Mouse (Mus musculus) midbrain, embryonic 10.5 days (tissue): ENCODE results near the gene Pknox1. TPM values are rescaled to one million over a fixed set of nuclear protein-coding genes. Genes with fewer than 3 reads are reported as not detected.
"Not testable (repeated sequence)": the region's sequence is repeated elsewhere in the genome, so short reads cannot be mapped to it uniquely, and the experiment has no call there.

Experiments
- DNase-seq: peaks from one replicate; pipeline ENCODE4 v3.0.0-alpha.2; 2017; ENCODE audit warnings: low spot score
- H3K27ac ChIP-seq: fragments of 300-500 bp; sonication (generic); replicated peaks from 2 replicates; pipeline ENCODE4 v1.5.1; 2016; ENCODE audit warnings: mild to moderate bottlenecking
- H3K27me3 ChIP-seq: fragments of 300-500 bp; sonication (generic); 2 replicates; pipeline ENCODE4 v1.6.1; 2016; ENCODE audit warnings: low read depth, mild to moderate bottlenecking; ENCODE audit not compliant: poor library complexity, severe bottlenecking
- H3K36me3 ChIP-seq: fragments of 300-500 bp; sonication (generic); 2 replicates; pipeline ENCODE4 v1.6.1; 2016; ENCODE audit warnings: mild to moderate bottlenecking, moderate library complexity
- H3K4me1 ChIP-seq: fragments of 300-500 bp; sonication (generic); 2 replicates; pipeline ENCODE4 v1.6.1; 2016
- H3K4me3 ChIP-seq: fragments of 300-500 bp; sonication (generic); 2 replicates; pipeline ENCODE4 v1.5.1; 2016; ENCODE audit warnings: mild to moderate bottlenecking, moderate library complexity
- H3K9me3 ChIP-seq: fragments of 300-500 bp; sonication (generic); replicated peaks from 2 replicates; pipeline ENCODE4 v1.6.1; 2016; ENCODE audit warnings: mild to moderate bottlenecking
- WGBS: fragments of 180-500 bp; shearing (Covaris S2); methylation state at CpG from one replicate; pipeline ENCODE4 v1.1.7; 2016; 5-methylcytosine and 5-hydroxymethylcytosine counted together
- polyA plus RNA-seq: library from polyadenylated mRNA; unstranded; fragments of >200 nt; fragmentation: Nextera tagmentation; extraction: Ambion mirVana; gene quantifications from 2 replicates; pipeline ENCODE4 v1.2.1, GENCODE M21; 2016

Gene Pknox1
- polyA plus RNA-seq, 1 experiment from 2014 or later = 17.5 TPM

GRCm38 (mm10) chr17:31535871-31536629 is 28.5 kb upstream of the Pknox1 start:
- peak overlapping the region; percentile 85 for H3K27ac ChIP-seq
- DNase-seq = peak; percentile 34
- H3K9me3 ChIP-seq = no peaks in the 10 kb centered on the region
- H3K4me3 ChIP-seq = peak overlapping the region; percentile 14; the same call in 1 of the 2 replicates
- H3K4me1 ChIP-seq = peaks cover 20% of the 10 kb centered on the region
- H3K27me3 ChIP-seq = no peaks in the 10 kb centered on the region
- WGBS = 50% methylated on average over 8 of the region's 8 CpGs
- H3K36me3 ChIP-seq = peaks cover 12% of the 10 kb centered on the region

GRCm38 (mm10) chr17:31540101-31540500 is 24.4 kb upstream of the Pknox1 start:
- Histone ChIP-seq H3K27me3 (no peaks in the 10 kb centered on the region), H3K27ac (no peak overlapping the region)
- WGBS = 73% methylated on average over 3 of the region's 3 CpGs

GRCm38 (mm10) chr17:31540809-31541459 is 23.6 kb upstream of the Pknox1 start:
- H3K9me3 ChIP-seq = no peaks in the 10 kb centered on the region
- H3K27ac ChIP-seq = 0 out of 2 replicates have a peak overlapping the region, but pooled peaks have one; percentile 28
- WGBS = 66% methylated on average over 4 of the region's 4 CpGs
- no peak overlapping the region for H3K4me3 ChIP-seq
- no peaks in the 10 kb centered on the region for H3K36me3 ChIP-seq
- no peak for DNase-seq
- no peaks in the 10 kb centered on the region for H3K27me3 ChIP-seq
- H3K4me1 ChIP-seq = peaks cover 14% of the 10 kb centered on the region

More at GRCm38 (mm10) chr17:31540101-31540500, 24.4 kb upstream of the Pknox1 start:
- no peak for DNase-seq
- H3K9me3 ChIP-seq = no peaks in the 10 kb centered on the region
- no peak overlapping the region for H3K4me3 ChIP-seq
- no peaks in the 10 kb centered on the region for H3K36me3 ChIP-seq
- peaks cover 22% of the 10 kb centered on the region for H3K4me1 ChIP-seq

GRCm38 (mm10) chr17:31541460-31541831 is 23.1 kb upstream of the Pknox1 start:
- no peak overlapping the region for H3K27ac ChIP-seq
- no peaks in the 10 kb centered on the region for H3K27me3 ChIP-seq
- H3K4me3 ChIP-seq = no peak overlapping the region
- WGBS = 71% methylated on average over 6 of the region's 6 CpGs
- H3K4me1 ChIP-seq = peaks cover 9% of the 10 kb centered on the region; the same call in 1 of the 2 replicates
- no peaks in the 10 kb centered on the region for H3K36me3 ChIP-seq
- DNase-seq = no peak
- no peaks in the 10 kb centered on the region for H3K9me3 ChIP-seq

- Histone ChIP-seq H3K27me3 (no peaks in the 10 kb centered on the region), H3K4me3 (no peak overlapping the region), H3K4me1 (peaks cover 21% of the 10 kb centered on the region), H3K36me3 (no peaks in the 10 kb centered on the region), H3K27ac (no peak overlapping the region), H3K9me3 (no peaks in the 10 kb centered on the region)
- 45% methylated on average over 6 of the region's 6 CpGs for WGBS
- DNase-seq = no peak
Measured at GRCm38 (mm10) chr17:31543574-31543973, 21.0 kb upstream of the Pknox1 start.

GRCm38 (mm10) chr17:31546444-31547196 is 17.9 kb upstream of the Pknox1 start:
- Histone ChIP-seq H3K4me1 (peaks cover 13% of the 10 kb centered on the region), H3K9me3 (no peaks in the 10 kb centered on the region), H3K36me3 (no peaks in the 10 kb centered on the region), H3K4me3 (no peak overlapping the region), H3K27me3 (no peaks in the 10 kb centered on the region), H3K27ac (no peak overlapping the region)
- 88% methylated on average over 9 of the region's 9 CpGs for WGBS
- DNase-seq = no peak

GRCm38 (mm10) chr17:31547974-31548373 is 16.6 kb upstream of the Pknox1 start:
- Histone ChIP-seq H3K36me3 (no peaks in the 10 kb centered on the region), H3K9me3 (no peaks in the 10 kb centered on the region), H3K27me3 (no peaks in the 10 kb centered on the region), H3K4me1 (peaks cover 12% of the 10 kb centered on the region), H3K4me3 (no peak overlapping the region), H3K27ac (peak overlapping the region; percentile 74)
- WGBS = 27% methylated on average over 3 of the region's 3 CpGs
- no peak for DNase-seq

- Histone ChIP-seq H3K27me3 (no peaks in the 10 kb centered on the region), H3K36me3 (no peaks in the 10 kb centered on the region), H3K9me3 (no peaks in the 10 kb centered on the region), H3K4me1 (peaks cover 12% of the 10 kb centered on the region), H3K4me3 (no peak overlapping the region), H3K27ac (no peak overlapping the region)
- no peak for DNase-seq
- WGBS = 75% methylated on average over 8 of the region's 8 CpGs
Measured at GRCm38 (mm10) chr17:31549389-31549788, 15.1 kb upstream of the Pknox1 start.

- not testable (repeated sequence) for H3K27ac ChIP-seq, H3K9me3 ChIP-seq, DNase-seq, H3K4me3 ChIP-seq, H3K27me3 ChIP-seq, H3K36me3 ChIP-seq
- 95% methylated on average over 23 of the region's 23 CpGs for WGBS
- H3K4me1 ChIP-seq = peaks cover 26% of the 10 kb centered on the region
Measured at GRCm38 (mm10) chr17:31552601-31553000, 11.9 kb upstream of the Pknox1 start.

- no peak overlapping the region for H3K4me3 ChIP-seq
- no peaks in the 10 kb centered on the region for H3K36me3 ChIP-seq
- 74% methylated on average over 4 of the region's 4 CpGs for WGBS
- no peak overlapping the region for H3K27ac ChIP-seq
- no peaks in the 10 kb centered on the region for H3K9me3 ChIP-seq
- peaks cover 25% of the 10 kb centered on the region for H3K4me1 ChIP-seq
- DNase-seq = no peak
- H3K27me3 ChIP-seq = no peaks in the 10 kb centered on the region
Measured at GRCm38 (mm10) chr17:31556253-31556652, 8.3 kb upstream of the Pknox1 start.

- no peak overlapping the region for H3K27ac ChIP-seq
- H3K4me3 ChIP-seq = no peak overlapping the region
- no peaks in the 10 kb centered on the region for H3K9me3 ChIP-seq
- H3K27me3 ChIP-seq = no peaks in the 10 kb centered on the region
- WGBS = 79% methylated on average over 11 of the region's 11 CpGs
- peaks cover 25% of the 10 kb centered on the region for H3K4me1 ChIP-seq
- peak; percentile 28 for DNase-seq
- H3K36me3 ChIP-seq = no peaks in the 10 kb centered on the region
Measured at GRCm38 (mm10) chr17:31557124-31557880, 7.2 kb upstream of the Pknox1 start.

- Histone ChIP-seq H3K4me3 (no peak overlapping the region), H3K4me1 (peaks cover 25% of the 10 kb centered on the region), H3K27me3 (no peaks in the 10 kb centered on the region), H3K36me3 (no peaks in the 10 kb centered on the region), H3K27ac (0 out of 2 replicates have a peak overlapping the region, but pooled peaks have one; percentile 1), H3K9me3 (no peaks in the 10 kb centered on the region)
- 85% methylated on average over 10 of the region's 10 CpGs for WGBS
- no peak for DNase-seq
Measured at GRCm38 (mm10) chr17:31557947-31558542, 6.5 kb upstream of the Pknox1 start.
